Mouse (Mus musculus) thymus, postnatal 0 days (tissue): ENCODE data around the gene Rasgef1b. TPM values are rescaled to one million over a fixed set of nuclear protein-coding genes. Genes with fewer than 3 reads are reported as not detected.

ENCODE experiments used
- DNase-seq: peaks from one replicate; pipeline ENCODE4 v3.0.0-alpha.2; 2015; ENCODE audit warnings: low spot score
- polyA plus RNA-seq: library from polyadenylated mRNA; unstranded; fragments of >200 nt; fragmentation: Nextera tagmentation; extraction: Ambion mirVana; gene quantifications from 2 replicates; pipeline ENCODE4 v1.2.1, GENCODE M21; 2015

Rasgef1b gene
- polyA plus RNA-seq, 1 experiment from 2014 or later, result 12.0 TPM

DNA sequence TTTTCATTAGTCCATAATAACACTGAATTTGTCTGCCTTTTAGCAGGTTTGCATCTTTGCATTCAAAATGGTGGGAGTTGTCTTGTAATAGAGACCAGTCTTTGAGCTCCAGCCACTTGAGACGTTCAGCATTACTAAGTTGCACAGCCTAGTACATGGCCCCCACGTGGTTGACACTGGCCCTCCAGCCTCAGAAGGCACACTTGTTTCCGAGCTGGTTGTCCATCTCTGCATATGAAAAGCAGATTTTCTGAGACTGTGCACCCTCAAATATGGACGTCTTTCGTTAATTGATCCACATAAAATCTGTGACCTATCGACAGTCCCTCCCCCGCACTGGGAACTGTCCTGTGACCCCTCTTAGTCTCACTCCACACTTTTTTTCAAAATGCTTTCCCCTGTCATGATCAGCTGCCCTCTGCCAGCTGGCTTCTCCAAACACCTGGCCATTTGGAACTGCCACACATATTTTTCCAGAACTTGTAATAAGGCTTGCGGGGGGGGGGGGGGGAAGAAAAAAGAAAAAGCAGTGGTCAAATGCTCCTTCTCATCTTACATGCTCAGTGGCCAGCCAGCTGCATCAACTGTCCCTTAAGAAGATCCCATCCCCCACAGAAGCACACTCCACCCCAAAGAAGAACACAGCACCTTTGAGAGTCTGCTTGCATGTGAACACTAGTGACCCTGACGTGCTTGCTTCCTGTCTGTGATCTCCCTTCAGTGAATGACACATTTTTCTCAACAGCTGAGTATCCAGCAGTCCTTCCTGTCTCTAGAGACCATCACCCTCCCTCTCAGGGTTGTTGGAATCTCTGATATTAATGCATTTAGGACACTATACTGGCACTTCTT, 231.7 kb downstream of the Rasgef1b start:
- DNase-seq, result peak; percentile 2

DNA sequence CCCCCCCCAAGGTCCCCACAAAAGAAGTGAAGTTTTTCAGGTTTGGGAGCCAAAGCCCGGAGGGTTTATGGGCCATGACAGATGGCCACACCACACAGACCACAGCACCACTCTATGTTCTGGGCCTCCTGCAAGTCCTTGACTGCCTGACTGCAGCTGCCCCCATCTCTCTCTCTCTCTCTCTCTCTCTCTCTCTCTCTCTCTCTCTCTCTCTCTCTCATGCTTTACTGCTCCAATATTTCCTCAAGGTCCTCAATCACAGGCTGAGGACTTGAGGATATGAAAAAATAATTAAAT, 232.8 kb downstream of the Rasgef1b start:
- DNase-seq, result no peak

DNA sequence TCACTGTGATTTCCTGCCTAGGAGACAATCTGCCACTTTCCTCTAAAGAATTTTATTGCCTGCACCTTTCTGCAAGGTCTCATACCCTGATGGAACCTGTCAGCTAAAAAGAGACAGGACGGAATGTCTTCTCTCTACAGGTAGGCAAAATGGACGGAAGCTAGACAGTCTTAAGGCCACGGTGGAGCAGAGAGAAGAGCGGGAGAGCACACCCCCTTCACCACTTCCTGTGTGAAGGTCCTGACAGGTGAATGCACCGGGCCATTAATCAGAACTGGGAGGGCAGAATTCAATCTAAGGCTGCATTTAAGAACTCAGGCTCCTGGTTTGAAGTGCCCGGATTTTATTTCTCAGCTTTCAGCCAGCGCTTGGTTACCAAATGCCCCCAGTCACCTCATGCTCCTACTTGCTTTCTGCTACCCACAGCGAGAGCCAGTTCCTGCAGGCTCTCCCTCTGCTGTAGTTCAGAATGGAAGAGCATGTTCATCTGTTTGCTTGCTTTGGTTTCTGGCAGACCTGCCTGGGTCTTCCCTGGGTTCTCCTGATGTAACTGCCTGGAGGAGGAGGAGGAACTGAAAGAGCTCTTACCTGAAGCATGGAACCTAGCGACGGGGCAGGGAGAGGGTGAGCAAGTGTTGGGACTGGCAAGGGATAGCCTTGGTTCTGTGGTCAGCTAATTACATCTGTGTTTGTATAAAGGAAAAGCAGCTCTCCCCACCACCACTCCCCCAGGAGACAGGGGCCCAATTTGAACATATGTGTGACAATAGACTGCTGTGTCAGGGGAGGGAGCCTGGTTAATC, 233.3 kb downstream of the Rasgef1b start:
- DNase-seq, result peak; percentile 31

DNA sequence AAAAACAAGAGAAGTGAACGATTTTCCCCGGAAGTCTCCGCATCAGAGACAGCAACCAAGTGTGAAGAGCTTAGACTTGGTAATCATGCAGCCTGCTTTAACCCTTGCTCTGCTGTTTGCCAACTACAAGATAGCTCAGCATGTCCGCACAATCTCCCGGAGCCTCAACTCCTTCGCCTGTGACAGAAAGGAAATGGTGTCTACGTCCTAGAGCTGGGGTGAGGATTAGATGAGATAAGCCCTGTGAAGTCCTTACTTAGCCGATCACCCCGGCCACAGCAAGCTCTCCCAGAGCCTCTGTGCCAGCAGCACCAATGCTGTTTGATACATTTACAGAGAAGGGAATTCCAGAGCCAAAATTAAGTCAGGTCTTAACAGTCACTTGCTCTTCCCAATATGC, 235.0 kb downstream of the Rasgef1b start:
- DNase-seq, result no peak

DNA sequence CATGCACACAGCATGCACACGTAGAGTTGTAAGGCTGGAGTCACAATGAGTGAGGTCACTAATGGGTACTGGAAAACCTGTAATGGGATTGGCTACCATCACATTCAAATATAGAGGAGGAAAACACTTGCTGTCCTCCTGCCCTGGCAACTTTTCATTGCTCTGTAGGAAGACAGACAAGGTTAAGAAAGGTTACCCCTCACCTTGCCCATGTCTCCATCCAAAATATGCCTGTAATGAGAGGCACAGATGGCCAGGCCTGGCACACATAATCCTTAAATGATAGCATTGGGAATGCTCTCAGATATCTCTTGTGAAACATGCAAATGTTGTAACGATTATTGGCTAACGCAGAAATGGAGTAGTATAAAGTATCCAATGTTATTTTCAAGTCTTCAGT, 235.8 kb downstream of the Rasgef1b start:
- DNase-seq, result no peak

DNA sequence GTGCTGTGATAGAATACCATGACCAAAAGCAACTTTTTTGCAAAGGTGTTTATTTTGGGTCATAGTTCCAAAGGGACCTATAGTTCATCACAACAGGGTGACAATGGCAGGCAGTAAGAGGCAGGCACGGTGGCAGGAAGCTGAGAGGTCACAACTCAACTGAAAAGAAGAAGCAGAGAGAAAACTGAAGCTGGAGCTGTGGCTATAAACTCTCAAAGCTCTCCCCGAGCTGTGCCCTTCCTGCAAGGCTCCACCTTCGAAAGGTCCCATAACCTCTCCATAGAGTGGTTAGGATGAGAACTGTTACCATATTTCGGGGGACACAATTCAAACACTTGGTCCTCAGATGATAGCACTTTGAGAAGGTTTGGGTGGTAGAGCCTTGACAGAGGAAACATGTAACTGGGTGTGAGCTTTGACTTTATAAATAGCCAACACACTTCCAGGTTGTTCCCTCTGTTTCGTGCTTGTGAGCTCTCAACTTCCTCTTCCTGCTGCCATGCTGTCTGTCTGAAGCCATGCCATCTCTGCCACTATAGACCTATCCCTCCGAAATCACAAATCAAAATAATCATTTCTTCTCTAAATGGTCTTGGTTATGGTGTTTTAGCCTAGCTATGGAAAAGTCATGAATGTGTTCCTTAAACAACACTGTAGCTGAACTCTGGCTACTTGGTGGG, 240.2 kb downstream of the Rasgef1b start:
- no peak for DNase-seq

DNA sequence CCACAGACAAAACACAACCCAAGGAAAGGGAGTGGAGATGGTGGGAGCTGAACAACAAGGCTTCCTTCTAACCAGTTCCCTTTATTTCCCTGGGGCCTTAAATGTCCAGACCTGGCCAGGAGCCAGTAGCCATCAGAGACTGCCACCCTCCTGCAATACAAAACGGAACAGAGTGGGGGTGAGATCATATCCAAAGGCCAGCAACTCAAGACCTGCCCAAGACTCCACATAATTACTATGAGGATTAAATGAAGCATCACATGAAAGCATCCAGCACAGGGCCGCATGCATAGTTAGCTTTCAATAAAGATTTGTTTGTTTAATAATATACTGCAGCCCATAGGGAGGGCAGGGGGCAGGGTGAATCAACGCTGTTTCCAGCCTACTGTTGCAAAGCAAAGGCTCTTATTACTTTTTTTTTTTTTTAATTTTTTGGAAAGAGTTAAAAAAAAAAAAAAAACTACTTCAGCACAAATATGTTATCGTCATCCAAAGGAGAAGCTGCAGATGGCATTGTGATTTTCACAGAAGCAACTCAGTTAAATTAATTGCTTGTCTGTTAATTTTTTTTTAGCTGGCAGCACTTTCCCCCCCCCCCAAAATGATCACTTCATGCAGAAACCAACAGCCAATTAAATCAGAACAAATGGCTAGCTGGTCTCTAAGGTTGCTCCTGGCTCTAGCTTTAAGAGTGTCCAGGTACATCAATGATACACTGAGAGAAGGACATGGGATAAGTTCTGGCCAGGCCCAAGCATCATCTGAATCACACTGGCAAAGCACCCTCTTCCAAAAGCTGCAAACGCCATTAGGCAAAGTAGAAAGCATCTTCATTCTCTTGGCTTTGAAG, 241.6 kb downstream of the Rasgef1b start:
- no peak for DNase-seq

DNA sequence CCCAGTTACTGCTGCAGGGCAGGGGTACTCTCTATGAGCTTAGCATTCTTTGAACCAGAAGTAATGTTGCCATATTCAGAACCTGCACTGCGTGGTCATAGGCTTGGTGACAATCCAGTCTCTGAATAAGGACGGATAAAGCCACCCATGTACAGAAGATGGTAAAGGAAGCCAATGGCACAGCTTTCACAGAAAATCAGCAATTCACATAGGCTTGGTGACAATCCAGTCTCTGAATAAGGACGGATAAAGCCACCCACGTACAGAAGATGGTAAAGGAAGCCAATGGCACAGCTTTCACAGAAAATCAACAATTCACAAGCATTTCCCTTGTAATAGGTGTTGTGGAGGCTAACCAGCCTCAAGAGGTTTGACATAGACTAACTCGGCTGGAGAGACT, 245.7 kb downstream of the Rasgef1b start:
- no peak for DNase-seq

DNA sequence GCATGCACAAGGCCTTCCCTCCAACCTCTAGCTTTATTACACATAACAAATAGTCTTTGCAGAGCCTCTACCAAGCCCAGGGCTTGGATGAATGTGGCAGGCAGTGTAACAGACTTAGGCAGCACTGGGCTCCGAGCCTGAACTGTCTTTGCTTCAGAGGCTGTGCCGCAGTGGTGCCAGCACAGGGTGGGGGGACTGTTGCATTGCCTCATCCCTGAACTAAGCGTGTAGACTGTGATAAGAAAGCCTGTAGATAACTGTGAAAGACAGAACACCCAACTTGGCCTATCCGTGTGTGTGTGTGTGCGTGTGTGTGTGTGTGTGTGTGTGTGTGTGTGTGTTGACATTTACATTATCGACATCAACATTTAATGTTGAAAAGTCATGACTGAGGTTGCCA, 246.3 kb downstream of the Rasgef1b start:
- DNase-seq, result no peak

DNA sequence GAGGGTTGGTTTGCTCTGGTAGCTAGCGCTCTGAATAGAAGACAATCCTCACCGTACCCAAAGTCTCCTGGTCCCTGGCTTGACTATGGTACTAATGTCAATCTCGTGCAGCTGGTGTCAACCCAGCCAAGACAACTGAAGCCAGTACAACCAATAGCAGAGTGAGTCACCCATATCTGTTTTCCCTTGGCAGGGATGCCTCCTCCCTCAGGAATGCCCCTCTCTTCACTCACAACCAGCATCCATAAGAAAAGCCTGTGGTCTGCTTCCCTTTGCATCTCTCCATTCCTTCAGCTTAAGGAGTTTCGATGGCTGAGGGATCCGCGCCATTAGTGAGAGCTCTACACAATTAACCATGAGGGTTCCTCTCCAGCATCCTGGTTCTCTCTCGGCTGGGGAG, 246.8 kb downstream of the Rasgef1b start:
- no peak for DNase-seq

DNA sequence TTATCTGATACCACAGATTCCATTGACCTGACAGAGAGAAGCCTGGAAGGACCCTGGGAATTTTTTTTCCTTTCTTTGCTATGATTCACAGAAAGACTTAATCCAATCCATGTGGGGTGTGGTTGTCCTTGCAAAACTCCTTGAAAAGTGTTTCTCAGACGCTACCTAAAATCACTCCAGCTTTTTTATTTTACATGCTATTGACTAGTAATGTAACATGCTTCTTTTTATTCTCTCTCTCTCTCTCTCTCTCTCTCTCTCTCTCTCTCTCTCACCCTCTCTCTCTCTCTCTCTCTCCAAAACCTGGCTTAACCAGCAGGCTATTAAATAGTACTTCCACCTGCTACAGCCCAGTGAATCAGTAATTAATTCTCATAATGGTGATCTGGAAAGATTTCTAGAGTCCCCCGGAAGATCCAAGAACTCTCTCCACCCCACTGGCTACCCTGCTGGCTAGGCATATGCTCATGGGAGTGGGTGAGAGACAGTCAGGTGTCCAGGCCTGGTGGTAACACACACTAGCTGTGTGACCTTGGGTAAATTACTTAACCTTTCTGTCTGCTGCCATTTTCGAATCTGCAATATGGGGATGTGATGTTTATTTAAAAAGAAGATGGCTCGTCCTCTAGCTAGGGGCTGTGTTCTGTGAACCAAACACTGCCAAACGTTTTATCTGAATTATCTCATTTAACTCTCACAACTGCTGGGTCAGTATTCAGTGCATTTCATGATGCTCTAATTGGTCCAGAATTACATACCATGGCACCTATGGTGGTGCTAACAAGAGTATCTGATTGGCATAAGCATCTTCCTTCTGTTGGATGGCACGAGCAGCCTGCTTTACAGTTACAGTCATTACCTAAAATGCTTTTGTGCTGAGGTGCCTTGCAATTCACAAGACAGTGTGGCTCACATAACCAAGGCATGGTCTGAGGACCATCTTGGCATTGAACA, 248.5 kb downstream of the Rasgef1b start:
- DNase-seq, result no peak

DNA sequence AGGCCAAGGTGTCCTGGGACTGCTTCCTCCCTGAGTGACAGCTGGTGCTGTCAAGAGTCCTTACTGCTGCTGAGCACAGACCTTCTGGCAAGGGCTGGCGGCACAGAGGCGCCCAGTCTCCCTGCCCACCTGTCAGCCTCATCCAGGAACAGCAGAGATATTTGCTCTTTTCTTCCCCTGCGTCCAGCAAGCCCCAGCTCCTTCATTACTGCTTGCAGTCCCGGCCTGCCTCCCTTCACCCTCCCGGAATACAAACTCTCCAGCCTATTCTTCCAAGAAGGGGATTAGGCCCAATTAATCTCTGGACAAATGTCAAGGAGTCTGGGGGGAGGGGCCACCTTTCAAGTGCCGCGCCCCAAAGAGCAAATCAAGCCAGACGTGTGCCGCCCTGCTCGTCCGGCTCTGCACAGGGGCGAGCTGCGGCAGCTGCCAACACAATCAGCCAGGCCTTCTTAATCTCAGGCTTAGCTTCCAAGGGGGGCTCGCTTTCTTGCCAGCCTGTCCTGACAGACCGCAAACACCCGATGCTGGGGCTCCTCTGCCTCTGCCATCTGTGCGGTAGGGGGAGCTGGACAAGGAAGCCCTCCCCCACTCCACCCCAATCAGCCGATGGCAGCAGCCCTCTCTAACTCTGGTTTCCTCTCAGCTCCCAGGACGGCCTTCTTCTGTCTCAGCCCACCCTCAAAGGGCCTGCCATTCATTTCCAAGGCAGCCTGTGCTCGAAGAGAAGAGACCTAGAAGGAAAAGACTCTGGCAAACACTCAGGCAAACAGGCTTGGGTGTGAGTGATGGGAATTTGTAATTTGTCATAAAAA, 249.4 kb downstream of the Rasgef1b start:
- no peak for DNase-seq

DNA sequence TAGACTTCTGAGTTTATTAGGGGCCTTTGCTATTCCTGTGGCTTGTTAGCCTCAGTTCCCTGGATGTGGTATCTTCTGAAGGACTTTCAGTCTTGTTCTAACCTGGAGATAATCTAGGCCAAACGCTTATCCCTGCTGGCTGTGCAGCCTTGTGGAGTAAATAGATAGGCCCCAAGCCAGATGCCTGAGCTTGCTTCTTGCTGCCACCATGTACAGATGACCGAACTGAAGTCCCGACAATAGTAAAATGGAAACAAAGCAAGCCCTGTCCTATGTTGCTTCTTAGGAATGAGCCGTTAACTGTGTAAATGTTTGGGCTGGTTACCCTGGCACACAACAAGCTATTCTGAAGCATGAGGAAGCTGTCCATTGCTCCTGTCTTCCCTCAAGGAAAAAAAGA, 250.1 kb downstream of the Rasgef1b start:
- no peak for DNase-seq

DNA sequence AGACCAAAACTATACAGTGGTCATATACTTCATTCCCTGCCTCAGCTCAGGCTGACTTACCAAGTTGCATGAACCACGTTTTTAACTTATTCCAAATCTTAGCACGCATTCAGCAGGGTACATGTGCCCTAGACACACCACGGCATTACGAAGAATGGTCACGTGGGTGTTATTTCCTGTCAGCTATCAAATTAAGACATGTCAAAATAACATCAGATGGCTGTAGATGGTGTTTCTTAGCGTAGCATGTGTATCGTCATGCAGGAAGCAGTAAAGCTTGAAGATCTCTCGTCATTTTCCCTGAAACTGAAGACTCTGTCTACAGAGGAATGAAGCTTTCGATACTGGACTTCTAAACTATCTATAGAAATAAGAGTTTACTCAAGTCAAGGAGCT, 251.4 kb downstream of the Rasgef1b start:
- DNase-seq, result no peak

DNA sequence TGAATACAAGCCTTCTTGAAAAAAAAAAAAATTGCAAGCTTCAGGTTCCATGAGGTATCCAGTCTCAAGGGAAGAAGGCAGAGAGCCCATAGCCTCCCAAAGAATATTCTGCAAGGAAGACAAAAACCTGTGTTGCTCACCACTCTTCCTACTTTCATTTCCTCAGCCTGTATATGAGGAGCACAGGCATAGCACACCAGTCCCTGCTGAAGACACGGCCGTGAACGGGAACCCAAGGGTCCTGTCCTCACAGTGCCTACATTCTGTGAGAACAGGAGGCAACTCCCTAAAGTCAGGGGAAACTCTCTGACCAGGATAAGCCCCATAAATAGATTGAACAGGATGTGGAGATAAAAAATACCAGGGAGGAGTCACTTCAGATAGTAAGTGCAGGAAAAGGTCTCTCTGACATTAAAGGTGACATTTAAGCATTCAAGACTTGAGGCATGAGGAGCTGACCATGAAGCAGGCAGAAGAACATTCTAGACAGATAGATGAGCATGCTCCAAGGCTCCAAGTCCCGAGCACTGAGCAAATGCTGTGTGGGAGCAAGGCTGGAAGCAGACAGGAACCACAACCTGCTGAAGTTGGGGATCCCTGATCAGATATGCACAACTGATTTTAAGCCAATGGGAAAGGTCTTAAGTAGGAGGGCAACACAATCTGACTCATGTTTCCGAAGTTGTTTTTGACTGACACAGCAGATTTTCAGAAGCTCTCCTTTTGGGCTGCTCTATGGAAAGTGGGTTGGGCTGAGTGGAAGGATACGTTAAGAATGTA, 252.0 kb downstream of the Rasgef1b start:
- no peak for DNase-seq

DNA sequence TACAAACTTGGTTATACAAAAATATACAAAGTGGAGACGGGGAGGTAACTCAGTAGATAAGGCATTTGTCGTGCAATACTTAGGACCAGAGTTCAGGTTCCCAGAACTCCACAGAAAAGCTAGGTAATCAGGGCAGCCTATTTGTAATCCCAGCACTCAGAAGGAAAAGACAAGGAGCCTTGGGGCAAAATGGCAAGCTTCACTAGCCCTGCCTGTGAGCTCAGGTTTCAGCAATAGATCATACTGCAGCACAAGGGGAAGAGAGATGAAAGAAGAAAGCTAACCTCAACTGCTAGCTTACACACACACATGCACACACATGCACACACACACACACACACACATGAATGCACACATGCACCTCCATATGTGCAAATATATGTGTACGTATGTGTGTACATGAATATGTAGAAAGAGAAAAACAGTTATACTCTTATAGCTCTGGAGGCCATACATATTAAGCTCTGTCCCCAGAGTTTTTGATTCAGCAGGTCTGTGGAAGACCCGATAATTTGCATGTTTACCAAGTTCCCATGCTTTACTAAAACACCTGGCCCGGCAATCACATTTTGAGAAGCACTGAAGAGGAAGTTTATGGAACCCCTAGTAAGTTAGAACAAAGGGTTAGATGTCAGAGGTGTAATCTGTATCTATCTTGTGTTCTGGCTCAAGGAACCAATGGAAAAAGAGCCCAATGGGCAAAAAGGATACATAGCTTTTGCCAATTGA, 256.1 kb downstream of the Rasgef1b start:
- peak; percentile 7 for DNase-seq

DNA sequence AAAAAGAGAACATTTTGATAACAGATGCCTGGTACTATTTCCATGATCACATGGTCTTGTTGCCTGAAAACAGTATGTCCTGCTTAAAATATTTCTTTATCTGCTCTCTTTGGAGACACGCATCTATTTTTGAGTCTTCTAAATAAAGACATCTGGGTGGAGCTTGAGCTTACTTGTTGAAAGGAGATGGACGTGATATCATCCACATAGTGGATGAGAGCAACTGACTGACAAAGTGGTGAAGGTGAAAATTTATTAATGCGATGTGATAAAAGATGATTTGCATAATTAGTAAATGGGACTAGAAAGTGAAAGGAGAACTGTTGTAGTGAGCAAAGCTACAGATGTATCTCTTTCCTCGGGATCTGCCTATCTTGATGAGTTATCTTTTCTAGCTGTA, 257.1 kb downstream of the Rasgef1b start:
- DNase-seq, result no peak

DNA sequence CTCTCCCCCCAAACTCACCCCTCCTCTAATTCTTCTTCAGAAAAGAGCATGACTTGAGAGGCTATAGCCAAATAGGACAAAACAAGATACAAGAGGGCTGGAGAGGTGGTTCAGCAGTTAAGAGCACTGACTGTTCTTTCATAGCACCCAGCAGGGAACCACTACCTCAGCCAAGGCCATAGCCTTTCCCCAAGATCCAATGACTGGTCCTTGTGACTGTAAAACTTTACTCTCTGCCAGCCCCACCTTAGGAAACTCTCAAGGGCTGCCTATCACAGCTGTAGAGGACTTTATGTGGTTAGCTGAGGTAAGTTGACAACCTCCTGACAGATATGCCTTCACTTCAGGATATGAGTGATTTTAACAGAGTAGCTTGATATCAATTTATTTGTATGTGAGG, 258.3 kb downstream of the Rasgef1b start:
- no peak for DNase-seq
